Mouse (Mus musculus) intestine, embryonic 14.5 days (tissue): ENCODE measurements around the gene Asb16. TPM values are rescaled to one million over a fixed set of nuclear protein-coding genes. Genes with fewer than 3 reads are reported as not detected.
"Not testable (repeated sequence)": the region's sequence is repeated elsewhere in the genome, so short reads cannot be mapped to it uniquely, and the experiment has no call there.

Source experiments
- ATAC-seq: fragments of 200-750 bp; cut with Nextera tagmentation; replicated peaks from 2 replicates; pipeline ENCODE4 v1.8.0; 2017; ENCODE audit warnings: low read depth, moderate number of reproducible peaks, moderate TSS enrichment, moderate library complexity; ENCODE audit not compliant: low FRiP score, low TSS enrichment
- DNase-seq: peaks from one replicate; pipeline ENCODE4 v3.0.0-alpha.2; 2018; ENCODE audit warnings: low spot score
- H3K27ac ChIP-seq: fragments of 300-500 bp; sonication (generic); 2 replicates; pipeline ENCODE4 v1.5.1; 2014; ENCODE audit warnings: low read depth, mild to moderate bottlenecking, control low read depth
- H3K27me3 ChIP-seq: fragments of 300-500 bp; sonication (generic); replicated peaks from 2 replicates; pipeline ENCODE4 v1.6.1; 2014; ENCODE audit warnings: low read length, control low read depth; ENCODE audit not compliant: control insufficient read depth, insufficient read depth
- H3K36me3 ChIP-seq: fragments of 300-500 bp; sonication (generic); 2 replicates; pipeline ENCODE4 v1.6.1; 2014; ENCODE audit warnings: low read length, control low read depth; ENCODE audit not compliant: control insufficient read depth, insufficient read depth
- H3K4me1 ChIP-seq: fragments of 300-500 bp; sonication (generic); replicated peaks from 2 replicates; pipeline ENCODE4 v1.6.1; 2014; ENCODE audit warnings: low read length, control low read depth, mixed read lengths; ENCODE audit not compliant: control insufficient read depth, insufficient read depth
- H3K4me2 ChIP-seq: fragments of 300-500 bp; sonication (generic); 2 replicates; pipeline ENCODE4 v1.6.1; 2014; ENCODE audit warnings: low read length
- H3K4me3 ChIP-seq: fragments of 300-500 bp; sonication (generic); 2 replicates; pipeline ENCODE4 v1.5.1; 2014; ENCODE audit warnings: low read depth, low read length, control low read depth, mixed read lengths
- H3K9ac ChIP-seq: fragments of 300-500 bp; sonication (generic); 2 replicates; pipeline ENCODE4 v1.6.1; 2014; ENCODE audit warnings: mild to moderate bottlenecking, low read length
- H3K9me3 ChIP-seq: fragments of 300-500 bp; sonication (generic); 2 replicates; pipeline ENCODE4 v1.6.1; 2016; ENCODE audit warnings: low read length, control low read depth; ENCODE audit not compliant: control insufficient read depth
- WGBS: fragments of 180-500 bp; shearing (Covaris S2); extraction: QIAGEN DNeasy Blood & Tissue Kit; methylation state at CpG from one replicate; pipeline ENCODE4 v1.1.7; 2014; 5-methylcytosine and 5-hydroxymethylcytosine counted together
- polyA plus RNA-seq: library from polyadenylated mRNA; unstranded; fragments of >200 nt; fragmentation: Nextera tagmentation; extraction: Ambion mirVana; gene quantifications from 2 replicates; pipeline ENCODE4 v1.2.1, GENCODE M21; 2014

Gene Asb16
- polyA plus RNA-seq, 1 experiment from 2014 or later, result 0.16 TPM

GRCm38 (mm10) chr11:102266631-102267355 is 1.8 kb upstream of the Asb16 start:
- no peak for ATAC-seq

GRCm38 (mm10) chr11:102267480-102267879 is 1.1 kb upstream of the Asb16 start:
- no peak overlapping the region for H3K9ac ChIP-seq
- WGBS, result 5% methylated on average over 11 of the region's 11 CpGs
- no peak overlapping the region for H3K27ac ChIP-seq
- no peak overlapping the region for H3K4me3 ChIP-seq
- peaks cover 11% of the 10 kb centered on the region for H3K36me3 ChIP-seq
- no peaks in the 10 kb centered on the region for H3K27me3 ChIP-seq
- no peaks in the 10 kb centered on the region for H3K9me3 ChIP-seq
- no peak overlapping the region for H3K4me2 ChIP-seq
- ATAC-seq (peak; percentile 42; the same call in 1 of the 2 replicates), DNase-seq (peak; percentile 81)
- 0 out of 2 replicates have a peak, but pooled peaks cover 3% of the 10 kb centered on the region for H3K4me1 ChIP-seq

More at GRCm38 (mm10) chr11:102266631-102267355, 1.8 kb upstream of the Asb16 start:
- no peak overlapping the region for H3K4me3 ChIP-seq
- no peak for DNase-seq
- no peak overlapping the region for H3K4me2 ChIP-seq
- H3K9me3 ChIP-seq, result no peaks in the 10 kb centered on the region
- H3K27ac ChIP-seq, result no peak overlapping the region
- H3K36me3 ChIP-seq, result peaks cover 16% of the 10 kb centered on the region
- H3K9ac ChIP-seq, result no peak overlapping the region
- WGBS, result 90% methylated on average over 8 of the region's 8 CpGs
- no peaks in the 10 kb centered on the region for H3K27me3 ChIP-seq
- 0 out of 2 replicates have a peak, but pooled peaks cover 3% of the 10 kb centered on the region for H3K4me1 ChIP-seq

- peak; percentile 78 for DNase-seq
- no peak overlapping the region for H3K27ac ChIP-seq
- peak; percentile 65 for ATAC-seq
Observed at GRCm38 (mm10) chr11:102276411-102276915, 7.9 kb downstream of the Asb16 start.

GRCm38 (mm10) chr11:102277754-102278153 is 9.2 kb downstream of the Asb16 start:
- ATAC-seq, result no peak

More at GRCm38 (mm10) chr11:102276411-102276915, 7.9 kb downstream of the Asb16 start:
- peaks cover 5% of the 10 kb centered on the region; the same call in 1 of the 2 replicates for H3K27me3 ChIP-seq
- H3K36me3 ChIP-seq, result no peaks in the 10 kb centered on the region
- WGBS, result 2% methylated on average over 33 of the region's 33 CpGs
- H3K4me3 ChIP-seq, result peak overlapping the region; percentile 33
- H3K9me3 ChIP-seq, result no peaks in the 10 kb centered on the region
- peak overlapping the region; percentile 42 for H3K9ac ChIP-seq
- H3K4me2 ChIP-seq, result peak overlapping the region; percentile 63
- H3K4me1 ChIP-seq, result no peaks in the 10 kb centered on the region; the same call in 1 of the 2 replicates

GRCm38 (mm10) chr11:102279595-102279994 is 11.1 kb downstream of the Asb16 start:
- Histone ChIP-seq H3K4me2 (no peak overlapping the region), H3K9ac (no peak overlapping the region), H3K36me3 (no peaks in the 10 kb centered on the region), H3K27me3 (peaks cover 5% of the 10 kb centered on the region; the same call in 1 of the 2 replicates), H3K27ac (no peak overlapping the region), H3K4me3 (no peak overlapping the region), H3K9me3 (no peaks in the 10 kb centered on the region), H3K4me1 (no peaks in the 10 kb centered on the region; the same call in 1 of the 2 replicates)
- ATAC-seq (no peak), DNase-seq (no peak)
- 92% methylated on average over 3 of the region's 3 CpGs for WGBS

More at GRCm38 (mm10) chr11:102277754-102278153, 9.2 kb downstream of the Asb16 start:
- Histone ChIP-seq H3K4me1 (no peaks in the 10 kb centered on the region; the same call in 1 of the 2 replicates), H3K9me3 (no peaks in the 10 kb centered on the region), H3K4me3 (no peak overlapping the region), H3K27ac (no peak overlapping the region), H3K4me2 (no peak overlapping the region), H3K27me3 (peaks cover 5% of the 10 kb centered on the region; the same call in 1 of the 2 replicates), H3K36me3 (no peaks in the 10 kb centered on the region), H3K9ac (no peak overlapping the region)
- no peak for DNase-seq
- WGBS, result 78% methylated on average over 9 of the region's 12 CpGs

GRCm38 (mm10) chr11:102280267-102280666 is 11.7 kb downstream of the Asb16 start:
- not testable (repeated sequence) for ATAC-seq, H3K9ac ChIP-seq, H3K4me3 ChIP-seq, H3K4me1 ChIP-seq, H3K36me3 ChIP-seq, H3K27ac ChIP-seq, DNase-seq, H3K9me3 ChIP-seq, H3K4me2 ChIP-seq, H3K27me3 ChIP-seq
- 72% methylated on average over 6 of the region's 6 CpGs for WGBS

GRCm38 (mm10) chr11:102283922-102284321 is 15.4 kb downstream of the Asb16 start:
- Histone ChIP-seq H3K9ac (no peak overlapping the region), H3K36me3 (peaks cover 16% of the 10 kb centered on the region), H3K4me2 (peak overlapping the region; percentile 52), H3K9me3 (no peaks in the 10 kb centered on the region), H3K27me3 (no peaks in the 10 kb centered on the region), H3K4me3 (peak overlapping the region; percentile 71), H3K27ac (no peak overlapping the region; the same call in 1 of the 2 replicates), H3K4me1 (peaks cover 11% of the 10 kb centered on the region)
- ATAC-seq, result no peak
- WGBS, result 92% methylated on average over 6 of the region's 6 CpGs
- DNase-seq, result no peak

GRCm38 (mm10) chr11:102284501-102285094 is 16.1 kb downstream of the Asb16 start, which contains the start of gene Tmub2:
Gene Tmub2 (plus strand): TSS chr11:102284931.
- Histone ChIP-seq H3K4me1 (peaks cover 11% of the 10 kb centered on the region), H3K36me3 (peaks cover 20% of the 10 kb centered on the region), H3K27me3 (no peaks in the 10 kb centered on the region), H3K27ac (peak within 1 kb of the TSS; percentile 68; the same call in 1 of the 2 replicates), H3K4me3 (peak within 1 kb of the TSS; percentile 71), H3K9ac (peak within 1 kb of the TSS; percentile 53), H3K4me2 (peak within 1 kb of the TSS; percentile 52), H3K9me3 (no peaks in the 10 kb centered on the region)
- ATAC-seq (peak; percentile 90), DNase-seq (peak; percentile 94)
- WGBS, result 1% methylated on average over 32 of the region's 32 CpGs
